Mouse (Mus musculus) cerebellum, postnatal 4 days (tissue): Measurements from ENCODE around the gene Sdc3.
A peak's percentile ranks its signal among the peaks of the same experiment; 100 is the strongest.

Experiments
- DNase-seq, 2 experiments: peaks; one replicate each; pipeline ENCODE4 v3.0.0; 2022; ENCODE audit warnings: low spot score in 2 of 2, mixed read lengths in 1 of 2

Gene Sdc3

DNA sequence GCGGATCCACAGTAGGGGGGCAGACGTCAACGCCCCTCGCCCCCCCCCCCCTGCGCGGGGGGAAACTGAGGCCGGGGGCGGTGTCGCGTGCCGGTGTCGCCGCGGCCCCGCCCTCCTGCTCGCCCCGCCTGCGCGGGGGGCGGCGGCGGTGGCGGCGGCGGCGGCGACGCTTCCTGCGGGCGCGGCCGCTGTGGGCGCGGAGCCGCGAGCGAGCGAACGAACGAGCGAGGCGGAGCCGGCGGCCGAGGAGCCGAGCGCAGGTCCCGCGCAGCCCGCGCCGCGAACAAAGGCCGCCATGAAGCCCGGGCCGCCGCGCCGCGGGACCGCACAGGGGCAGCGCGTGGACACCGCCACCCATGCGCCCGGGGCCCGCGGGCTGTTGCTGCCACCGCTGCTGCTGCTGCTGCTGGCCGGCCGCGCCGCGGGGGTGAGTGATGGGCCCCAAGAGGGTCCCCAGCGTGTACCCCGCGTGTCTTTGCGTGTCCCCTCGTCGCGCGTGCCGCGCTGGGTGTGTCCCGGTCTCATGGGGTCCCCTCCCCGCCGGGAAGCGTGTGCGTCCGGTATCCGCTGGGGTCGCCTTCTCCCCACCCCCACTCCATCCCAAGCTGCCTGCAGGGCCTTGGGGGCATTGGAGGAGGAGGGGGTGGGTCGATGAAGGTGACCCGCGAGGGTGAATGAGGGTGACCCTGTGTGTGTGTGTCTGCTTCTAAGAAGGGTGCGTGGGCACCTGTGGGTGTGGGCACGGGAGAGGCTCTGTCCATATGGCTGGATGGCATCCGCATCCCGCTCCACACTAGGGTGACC lies at the start of gene Sdc3:
Gene Sdc3, plus strand, starts transcription at position 162 of the 804 bp plus-strand sequence.
- no peak for DNase-seq

DNA sequence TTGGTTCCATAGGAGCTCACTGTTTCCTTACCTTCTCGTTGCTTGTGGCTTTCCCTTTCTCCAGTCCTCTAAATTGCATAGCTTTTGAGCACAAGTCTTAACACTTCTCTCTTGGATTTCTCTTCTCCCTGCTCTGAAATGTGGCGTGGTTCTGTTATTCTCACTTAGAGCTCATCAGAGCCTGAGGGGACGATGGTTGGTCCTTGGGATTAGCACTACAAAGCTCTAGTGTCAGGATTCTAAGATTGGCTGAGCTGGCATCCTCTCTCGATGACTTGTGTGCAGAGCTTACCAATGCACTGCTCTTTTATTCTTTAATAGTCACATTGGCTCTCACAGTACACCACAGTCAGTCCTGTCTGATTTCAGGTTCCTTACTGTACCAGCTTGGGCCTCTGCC lies 48.3 kb upstream of the Sdc3 start:
- no peak for DNase-seq

DNA sequence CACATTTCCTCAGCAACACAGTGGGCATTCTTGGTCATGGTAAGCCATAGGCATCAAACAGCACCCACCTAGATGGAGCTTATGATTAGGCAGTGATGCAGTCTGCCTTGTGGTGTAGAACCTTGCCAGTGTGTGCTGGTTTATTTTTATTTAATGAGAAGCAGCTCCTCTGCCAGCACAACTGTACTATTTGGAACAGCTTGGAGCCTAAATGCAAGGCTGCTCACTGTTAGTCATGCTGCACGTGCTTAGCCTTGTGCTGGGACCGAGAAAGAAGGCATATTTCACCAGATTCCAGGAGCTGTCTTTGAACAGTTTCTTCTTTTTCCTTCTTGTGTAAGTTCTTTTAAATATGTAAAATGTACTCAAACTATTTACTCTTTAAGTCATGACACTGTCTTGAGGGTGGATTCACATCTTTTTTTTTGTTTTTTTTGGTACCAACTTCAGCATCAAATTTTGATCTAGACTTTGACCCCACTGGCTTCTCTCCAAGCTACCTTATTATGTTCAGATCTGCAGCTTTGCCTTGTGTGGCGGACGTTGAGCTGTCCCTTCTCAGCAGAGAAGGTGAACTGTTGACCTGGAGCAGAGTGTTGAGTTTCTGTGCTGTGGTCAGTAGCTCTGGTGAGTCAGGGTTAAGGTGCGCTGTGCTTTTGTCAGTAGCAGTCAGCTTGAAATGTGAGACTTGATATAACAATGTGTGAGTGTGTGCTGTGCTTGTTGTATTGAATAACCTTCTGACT lies 46.6 kb upstream of the Sdc3 start:
- no peak for DNase-seq

GRCm38 (mm10) chr4:130749566-130749965 lies 42.8 kb upstream of the Sdc3 start:
- DNase-seq: no peak

DNA sequence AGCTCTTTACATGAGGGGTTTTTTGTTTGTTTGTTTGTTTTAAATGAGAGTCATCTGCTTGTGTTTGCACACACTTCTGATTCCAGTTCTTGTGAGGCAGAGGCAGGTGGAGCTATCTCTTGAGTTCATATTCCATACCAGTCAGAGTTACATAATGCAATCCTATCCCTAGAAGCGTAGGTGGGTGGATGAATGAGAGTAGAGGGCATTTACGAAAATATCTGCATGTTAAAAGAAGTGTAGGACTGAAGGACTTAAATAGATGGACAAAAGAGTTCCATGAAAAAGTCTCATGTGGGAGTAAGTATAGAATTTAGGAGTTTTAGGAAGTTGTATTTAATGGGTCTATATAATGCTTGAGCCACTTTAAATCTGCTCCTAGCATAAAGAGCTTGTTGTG lies 40.4 kb upstream of the Sdc3 start:
- no peak for DNase-seq

GRCm38 (mm10) chr4:130752591-130752990 lies 39.7 kb upstream of the Sdc3 start:
- DNase-seq: no peak

DNA sequence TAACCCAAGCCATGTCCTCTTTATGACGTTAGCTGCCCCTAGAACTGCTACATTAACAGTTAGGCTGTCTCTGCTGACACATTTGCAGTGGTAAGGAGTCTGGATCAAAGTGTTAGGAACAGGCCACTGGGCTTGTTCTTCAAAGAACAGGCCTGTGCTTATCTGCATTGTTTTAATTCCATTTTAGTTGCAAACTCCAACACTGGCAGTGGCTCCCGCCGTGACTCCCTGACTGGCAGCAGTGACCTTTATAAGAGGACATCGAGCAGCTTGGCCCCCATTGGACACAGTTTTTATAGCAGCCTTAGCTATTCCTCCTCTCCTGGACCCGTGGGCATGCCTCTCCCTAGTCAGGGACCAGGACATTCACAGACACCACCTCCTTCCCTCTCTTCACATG lies 38.6 kb upstream of the Sdc3 start:
- DNase-seq: no peak

GRCm38 (mm10) chr4:130754776-130755175 lies 37.6 kb upstream of the Sdc3 start:
- DNase-seq: no peak

DNA sequence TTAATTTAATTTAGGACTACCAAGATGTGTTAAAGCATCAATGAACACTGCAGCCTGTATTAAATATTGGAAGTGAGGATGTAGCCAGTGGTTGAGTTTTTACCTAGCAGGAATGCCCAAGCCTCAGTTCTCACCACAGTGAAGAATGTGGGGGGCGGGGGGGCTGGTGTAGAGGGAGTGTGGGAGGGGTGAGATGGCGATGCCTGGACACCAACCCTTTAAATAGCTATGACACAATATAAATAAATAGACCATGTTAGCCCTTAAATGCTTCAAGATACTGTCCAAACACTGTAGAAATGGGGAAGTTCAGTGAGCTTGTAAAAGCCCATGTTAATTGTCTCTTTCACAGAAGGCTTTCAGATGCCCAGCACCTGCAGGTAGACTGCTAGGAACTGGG lies 32.5 kb upstream of the Sdc3 start:
- no peak for DNase-seq

DNA sequence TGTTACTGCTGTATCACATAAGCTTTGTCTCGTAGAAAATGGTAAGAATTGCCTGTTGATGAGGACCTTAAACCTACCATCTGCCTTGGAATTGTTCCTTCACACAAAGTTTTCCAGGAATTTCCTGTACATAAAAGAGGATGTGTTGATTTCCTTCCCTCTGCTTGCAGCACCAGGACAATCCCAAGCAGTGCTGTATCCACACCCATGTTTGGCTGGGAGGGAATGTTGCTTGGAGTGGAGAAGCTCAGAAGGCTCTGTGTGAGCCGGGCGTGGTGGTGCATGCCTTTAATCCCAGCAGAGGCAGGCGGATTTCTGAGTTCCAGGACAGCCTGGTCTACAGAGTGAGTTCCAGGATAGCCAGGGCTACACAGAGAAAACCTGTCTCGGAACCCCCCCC lies 30.5 kb upstream of the Sdc3 start:
- no peak for DNase-seq

DNA sequence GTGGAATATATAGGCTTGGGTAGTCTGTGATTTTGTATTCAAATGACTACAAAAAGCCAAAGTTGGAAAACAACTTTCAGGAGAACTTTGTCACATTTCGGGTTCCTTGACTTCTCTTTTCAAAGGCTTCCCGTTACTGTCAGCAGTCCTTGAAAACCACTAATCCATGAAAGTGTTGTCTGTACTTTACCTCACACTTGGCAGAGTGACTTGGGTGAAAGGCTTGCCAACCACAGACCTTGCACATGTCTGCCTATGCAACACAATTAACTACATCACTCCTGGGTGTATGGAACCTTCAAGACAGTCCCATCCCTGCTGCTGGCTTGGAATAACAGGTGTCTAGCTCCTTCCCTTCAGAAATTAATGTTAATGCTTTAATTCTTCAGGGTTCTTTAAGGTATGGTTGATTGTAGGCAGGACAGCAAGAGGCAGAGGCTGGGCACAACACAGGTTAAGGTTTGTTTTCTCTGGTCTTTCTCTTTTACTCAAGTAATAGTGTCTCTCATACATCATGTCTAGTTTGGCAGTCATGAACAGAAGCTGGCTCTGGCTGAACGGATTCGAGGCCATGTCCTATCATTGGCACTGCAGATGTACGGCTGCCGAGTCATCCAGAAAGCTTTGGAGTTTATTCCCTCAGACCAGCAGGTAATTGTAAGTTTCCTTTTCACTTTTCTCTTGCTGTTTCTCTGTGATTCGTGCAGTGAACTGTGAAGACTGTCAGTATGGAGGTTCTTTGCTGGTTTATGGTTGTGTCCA lies 26.8 kb upstream of the Sdc3 start:
- DNase-seq: no peak

GRCm38 (mm10) chr4:130766387-130766786 lies 25.9 kb upstream of the Sdc3 start:
- no peak for DNase-seq

DNA sequence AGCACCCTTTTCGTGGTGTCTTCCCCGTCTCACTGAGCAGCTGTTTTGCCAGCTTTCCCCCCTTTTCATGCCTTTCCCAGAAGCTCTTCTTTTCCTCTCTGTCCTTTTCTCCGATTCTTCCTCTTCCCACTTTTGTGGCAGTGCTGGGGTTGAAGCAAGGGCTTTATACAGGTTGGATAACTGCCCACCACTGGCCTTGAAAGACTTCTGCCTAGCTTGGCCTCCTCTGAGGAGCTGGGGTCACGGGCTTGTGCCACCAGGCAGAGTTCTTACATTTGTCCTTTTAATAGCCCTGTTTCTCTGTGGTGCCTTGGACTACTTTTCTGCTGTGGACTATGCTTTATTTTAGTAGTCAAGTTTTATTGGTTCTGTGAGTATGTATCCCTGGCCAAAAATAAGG lies 25.4 kb upstream of the Sdc3 start:
- no peak for DNase-seq

- DNase-seq: no peak
Measured at GRCm38 (mm10) chr4:130773899-130774298, 18.4 kb upstream of the Sdc3 start.

- DNase-seq: no peak
Measured at GRCm38 (mm10) chr4:130774822-130775221, 17.5 kb upstream of the Sdc3 start.

- no peak for DNase-seq
Measured at GRCm38 (mm10) chr4:130777647-130778046, 14.7 kb upstream of the Sdc3 start.

DNA sequence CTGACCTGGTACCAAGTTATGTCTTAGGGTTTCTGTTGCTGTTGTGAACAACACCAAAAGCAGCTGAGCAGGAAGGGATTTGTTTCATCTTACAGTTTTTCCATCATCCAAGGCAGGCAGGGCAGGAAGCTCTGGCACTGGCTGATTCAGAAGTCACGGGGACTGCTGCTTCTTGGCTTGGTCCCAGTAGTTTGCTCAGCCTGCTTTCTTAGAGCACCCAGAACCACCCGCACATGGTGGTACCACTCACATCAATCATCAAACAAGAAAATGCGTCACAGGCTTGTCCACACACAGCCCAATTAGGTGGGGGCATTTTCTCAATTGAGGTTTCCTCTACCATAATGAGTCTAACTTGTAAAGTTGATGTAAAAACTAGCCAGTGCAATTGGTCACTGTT lies 13.3 kb upstream of the Sdc3 start:
- DNase-seq: no peak

DNA sequence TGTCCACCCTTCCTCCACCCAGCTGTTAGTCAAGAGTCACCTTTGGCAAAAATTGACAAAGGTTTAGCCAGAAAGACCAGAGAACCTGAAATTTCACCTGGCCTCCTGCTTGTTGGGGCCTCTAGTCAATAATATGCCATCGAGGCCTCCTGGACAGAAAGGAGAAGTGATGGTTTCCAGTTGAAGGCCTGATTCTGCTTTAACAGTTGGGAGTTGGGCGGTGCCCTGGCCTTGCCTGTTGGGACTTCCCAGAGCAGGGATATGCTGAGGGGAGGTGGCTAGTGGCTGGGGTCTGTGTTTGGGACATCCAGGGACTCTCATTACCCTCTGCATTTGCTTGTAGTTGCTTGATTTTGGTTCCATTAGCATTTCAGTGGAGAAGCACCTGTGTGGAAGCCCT lies 9.8 kb upstream of the Sdc3 start:
- DNase-seq: no peak

- peak in 1 of 2 experiments; percentile 72 for DNase-seq
Measured at GRCm38 (mm10) chr4:130784755-130785154, 7.6 kb upstream of the Sdc3 start.

- no peak for DNase-seq
Measured at GRCm38 (mm10) chr4:130787530-130787929, 4.8 kb upstream of the Sdc3 start.

GRCm38 (mm10) chr4:130790180-130790579 lies 2.2 kb upstream of the Sdc3 start:
- DNase-seq: peak; percentile 88 to 94

DNA sequence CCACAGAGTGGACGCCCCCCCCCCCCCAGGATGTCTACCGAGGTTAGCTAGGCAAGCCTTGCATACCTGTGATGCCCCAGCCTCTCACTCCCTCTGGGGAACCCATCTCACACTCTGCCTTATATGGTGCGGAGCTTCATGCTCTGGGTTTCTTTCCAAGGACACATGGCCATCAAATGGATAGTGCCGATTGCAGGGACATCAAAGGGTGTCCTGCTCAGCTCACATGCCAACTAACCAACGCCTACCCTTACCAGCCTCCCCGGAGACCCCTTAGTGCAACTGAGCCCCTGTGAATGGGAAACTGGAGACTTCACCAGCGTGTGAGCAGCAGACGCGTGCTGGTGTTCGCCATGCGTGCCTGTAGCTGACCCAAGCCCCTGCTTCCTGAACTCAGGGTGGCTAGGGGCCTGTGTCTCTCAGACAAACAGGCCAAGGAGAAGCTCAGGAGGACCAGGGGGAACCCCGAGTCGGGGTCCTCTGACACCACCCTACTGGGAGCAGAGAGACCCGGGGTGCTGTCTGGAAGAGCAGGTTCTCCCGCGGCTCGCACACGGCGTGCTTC lies 444 bp upstream of the Sdc3 start:
- no peak for DNase-seq
